Mouse (Mus musculus): ENCODE data around the gene AC109138.7.

Gene AC109138.7

DNA sequence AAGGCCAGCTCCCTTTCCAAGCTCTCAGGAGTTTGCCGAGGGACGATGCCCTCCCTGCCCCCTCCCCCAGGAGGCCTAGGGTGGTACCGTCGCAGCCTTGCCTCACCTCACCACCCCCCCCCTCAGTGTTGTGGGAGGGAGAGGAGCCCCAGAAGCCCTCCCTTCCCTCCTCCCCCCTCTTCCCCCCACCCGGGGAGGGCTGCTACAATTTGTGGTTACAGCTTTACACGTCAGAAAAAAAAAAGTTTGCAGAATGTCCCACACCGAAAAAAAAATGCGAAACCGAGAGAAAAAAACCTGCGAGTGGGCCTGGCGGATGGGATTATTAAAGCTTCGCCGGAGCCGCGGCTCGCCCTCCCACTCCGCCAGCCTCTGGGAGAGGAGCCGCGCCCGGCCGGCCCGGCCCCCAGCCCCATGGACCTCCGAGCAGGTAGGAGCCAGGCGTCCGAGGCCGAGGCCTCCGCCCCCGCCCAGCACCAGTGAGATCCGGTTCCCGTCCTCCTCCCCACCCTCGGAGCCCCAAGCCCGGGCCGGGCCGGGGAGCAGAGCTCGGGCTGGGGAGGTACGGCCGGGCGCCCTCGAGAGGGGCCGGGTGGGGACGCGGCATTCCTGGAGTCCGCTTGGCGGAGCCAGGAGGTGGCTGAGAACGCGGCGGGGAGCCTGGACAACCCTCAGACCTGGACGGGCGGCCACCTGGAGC lies at the start of gene AC109138.7, which contains the start of gene Clcf1:
TSS of gene AC109138.7 (plus strand) at position 287 of the 700 bp plus-strand sequence.
TSS of gene Clcf1 (plus strand) at position 168 of the 700 bp plus-strand sequence.
- DNase-seq (ENCODE audit: low read depth): peak; percentile 95

GRCm38 (mm10) chr19:4164721-4165120 lies 49.4 kb upstream of the AC109138.7 start:
- DNase-seq (ENCODE audit: low read depth): no peak

- DNase-seq (ENCODE audit: low read depth): no peak
Measured at GRCm38 (mm10) chr19:4166678-4167476, 47.3 kb upstream of the AC109138.7 start.

- peak; percentile 100 for DNase-seq (ENCODE audit: low read depth)
Measured at GRCm38 (mm10) chr19:4169378-4169784, 44.8 kb upstream of the AC109138.7 start.

- no peak for DNase-seq (ENCODE audit: low read depth)
Measured at GRCm38 (mm10) chr19:4169810-4170209, 44.3 kb upstream of the AC109138.7 start.

GRCm38 (mm10) chr19:4170723-4171392 lies 43.3 kb upstream of the AC109138.7 start:
- no peak for DNase-seq (ENCODE audit: low read depth)

DNA sequence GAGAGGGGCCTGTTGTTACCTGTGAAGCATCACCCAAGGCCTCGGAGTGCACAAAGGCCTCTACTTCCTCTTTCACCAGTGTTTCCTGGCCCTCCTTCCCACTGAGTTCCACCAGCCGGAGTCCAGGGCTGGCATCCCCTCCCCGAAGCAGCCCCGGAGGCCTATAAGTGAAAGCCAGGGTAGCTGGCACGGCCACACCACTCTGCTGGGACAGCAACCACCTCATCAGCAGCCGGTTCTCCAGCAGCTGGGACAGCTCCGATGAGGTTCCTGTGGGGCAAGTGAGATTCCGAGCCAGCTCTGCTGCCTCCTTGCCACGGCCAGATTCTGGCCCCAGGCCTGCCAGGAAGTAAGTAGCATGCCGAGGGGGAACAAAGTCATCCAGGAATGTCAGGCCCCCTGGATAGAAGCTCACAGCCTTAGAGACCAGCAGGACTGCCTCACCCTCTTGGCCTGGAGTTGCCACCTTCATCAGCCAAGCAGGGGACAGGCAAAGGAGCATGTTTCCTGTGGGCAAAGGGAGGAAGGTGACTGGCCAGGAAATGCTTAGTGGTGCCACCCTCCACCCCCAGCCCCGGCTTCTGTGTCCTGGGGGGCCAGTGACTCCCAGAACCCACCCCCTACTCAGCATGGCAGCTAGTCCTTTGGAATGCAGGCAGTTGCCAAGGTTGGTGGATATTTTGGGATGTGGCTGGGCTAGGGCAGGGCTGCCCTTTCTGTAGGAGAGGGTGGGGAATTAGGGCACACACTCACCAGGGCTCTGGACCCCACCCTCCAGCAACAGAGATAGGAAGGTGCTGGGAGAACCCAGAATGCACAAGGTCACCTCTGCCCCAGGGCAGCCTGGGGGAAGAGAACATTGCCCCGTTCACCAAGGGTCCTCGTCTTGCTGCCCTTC lies 42.5 kb upstream of the AC109138.7 start:
- peak; percentile 53 for DNase-seq (ENCODE audit: low read depth)

DNA sequence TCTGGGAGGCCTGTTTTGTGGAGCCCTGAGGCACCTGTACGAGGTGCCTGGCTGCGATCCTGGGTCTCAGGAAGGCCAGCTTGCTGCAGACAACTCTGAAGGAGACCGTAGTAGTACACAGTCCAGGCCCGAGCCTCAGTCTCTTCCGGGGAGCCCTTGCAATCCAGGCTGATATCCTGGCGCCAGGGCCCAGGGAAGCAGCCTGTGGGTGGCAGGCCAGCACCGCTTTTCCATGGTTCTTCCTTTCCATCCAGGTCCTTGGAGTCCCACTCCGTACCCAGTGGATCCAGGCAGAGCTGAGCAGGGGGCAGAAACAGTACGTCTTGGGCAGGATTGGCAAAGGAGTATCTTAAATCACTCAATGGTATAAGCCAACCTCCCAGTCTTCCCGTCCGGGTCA lies 41.2 kb upstream of the AC109138.7 start:
- no peak for DNase-seq (ENCODE audit: low read depth)

DNA sequence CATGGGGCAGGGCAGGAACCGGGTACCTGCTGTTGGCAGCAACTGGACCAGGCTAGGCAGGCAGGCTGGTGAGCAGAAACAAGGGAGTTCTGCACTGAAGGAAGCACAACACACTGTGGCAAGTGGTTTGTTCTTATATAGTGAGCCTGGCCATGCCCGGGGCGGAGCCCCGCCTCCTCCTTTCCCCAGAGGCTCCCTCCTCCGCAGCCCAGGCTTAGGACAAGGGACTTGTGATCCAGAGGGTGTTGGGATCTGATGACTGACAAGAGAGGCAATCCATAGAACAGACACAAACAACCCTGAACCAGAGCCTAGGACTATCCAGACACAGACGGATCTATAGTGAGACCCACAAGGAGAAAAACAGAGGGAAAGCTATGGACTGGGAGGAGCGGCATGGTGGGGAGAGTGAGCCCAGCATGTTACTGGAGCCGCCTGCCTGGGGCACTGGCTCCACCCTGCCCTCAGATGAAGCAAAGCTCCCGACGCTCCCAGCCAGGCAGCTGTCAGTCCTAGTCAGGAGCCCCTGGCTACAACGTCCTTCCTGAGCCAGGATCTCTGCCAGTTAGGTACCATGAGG lies 38.7 kb upstream of the AC109138.7 start, which contains the start of gene Carns1:
TSS of gene Carns1 (minus strand) at position 112 of the 580 bp plus-strand sequence.
- DNase-seq (ENCODE audit: low read depth): peak; percentile 57

DNA sequence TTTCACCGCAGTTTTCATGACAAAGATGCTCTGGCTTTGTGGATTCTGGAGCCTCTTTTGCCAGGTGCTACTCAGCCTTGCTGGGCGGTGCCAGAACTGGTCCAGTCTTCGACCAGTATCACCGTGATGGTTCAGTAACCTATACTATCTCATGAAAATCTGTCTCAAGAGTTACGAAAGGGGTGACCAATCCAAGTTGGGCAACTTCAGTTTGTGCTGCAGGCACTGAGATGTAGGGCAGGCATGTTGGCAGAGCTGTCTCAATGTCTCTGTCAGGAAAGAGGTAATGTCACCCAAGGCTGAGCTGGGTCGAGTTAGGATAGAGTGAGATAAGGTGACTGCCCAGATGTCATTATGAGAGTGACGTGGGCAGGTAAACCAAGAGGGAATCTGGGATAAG lies 33.7 kb upstream of the AC109138.7 start:
- no peak for DNase-seq (ENCODE audit: low read depth)

DNA sequence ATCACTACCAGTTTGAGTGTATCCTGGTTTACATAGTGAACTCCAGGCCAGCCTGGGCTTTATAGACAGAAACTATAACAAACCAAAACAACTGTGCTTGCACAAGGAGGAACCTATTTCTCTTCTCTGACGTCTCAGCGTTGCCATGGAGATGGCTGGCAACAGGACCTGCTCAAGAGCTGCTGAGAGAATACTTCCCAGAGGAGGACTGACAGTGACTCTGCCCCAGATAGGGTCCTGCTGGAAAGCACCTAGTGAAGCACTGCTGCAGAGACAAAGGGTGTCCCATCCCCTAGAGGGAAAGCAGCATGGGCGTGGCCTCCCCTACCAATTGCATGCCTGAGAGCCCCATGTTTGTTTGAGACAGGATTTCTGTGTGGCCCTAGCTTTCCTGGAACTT lies 32.3 kb upstream of the AC109138.7 start:
- peak; percentile 83 for DNase-seq (ENCODE audit: low read depth)

- DNase-seq (ENCODE audit: low read depth): no peak
Measured at GRCm38 (mm10) chr19:4183689-4184088, 30.5 kb upstream of the AC109138.7 start.

- DNase-seq (ENCODE audit: low read depth): no peak
Measured at GRCm38 (mm10) chr19:4184976-4185975, 28.9 kb upstream of the AC109138.7 start.

DNA sequence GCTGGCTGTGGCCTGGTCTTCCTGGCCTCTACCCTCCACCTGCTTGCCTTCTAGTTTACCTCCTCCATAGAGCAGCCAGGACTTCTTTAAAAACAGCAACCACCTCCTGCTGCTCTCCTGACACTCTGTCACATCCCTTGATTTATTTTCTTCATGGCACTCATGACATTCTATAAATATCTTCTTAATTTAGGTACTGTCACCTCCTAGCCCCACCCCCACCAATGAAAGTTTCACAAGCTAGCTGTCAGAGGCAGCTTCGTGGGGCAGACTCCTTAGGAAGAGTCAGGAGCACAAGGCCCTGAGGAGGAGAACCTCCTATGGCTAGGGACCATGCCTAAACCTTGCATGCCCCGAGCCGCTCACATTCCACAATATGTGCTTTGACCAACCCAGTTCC lies 26.9 kb upstream of the AC109138.7 start:
- no peak for DNase-seq (ENCODE audit: low read depth)

GRCm38 (mm10) chr19:4189051-4189620 lies 25.0 kb upstream of the AC109138.7 start:
- no peak for DNase-seq (ENCODE audit: low read depth)

GRCm38 (mm10) chr19:4190831-4191334 lies 23.3 kb upstream of the AC109138.7 start, which contains the start of gene Tbc1d10c:
TSS of gene Tbc1d10c (minus strand) at chr19:4191284.
- DNase-seq (ENCODE audit: low read depth): no peak

DNA sequence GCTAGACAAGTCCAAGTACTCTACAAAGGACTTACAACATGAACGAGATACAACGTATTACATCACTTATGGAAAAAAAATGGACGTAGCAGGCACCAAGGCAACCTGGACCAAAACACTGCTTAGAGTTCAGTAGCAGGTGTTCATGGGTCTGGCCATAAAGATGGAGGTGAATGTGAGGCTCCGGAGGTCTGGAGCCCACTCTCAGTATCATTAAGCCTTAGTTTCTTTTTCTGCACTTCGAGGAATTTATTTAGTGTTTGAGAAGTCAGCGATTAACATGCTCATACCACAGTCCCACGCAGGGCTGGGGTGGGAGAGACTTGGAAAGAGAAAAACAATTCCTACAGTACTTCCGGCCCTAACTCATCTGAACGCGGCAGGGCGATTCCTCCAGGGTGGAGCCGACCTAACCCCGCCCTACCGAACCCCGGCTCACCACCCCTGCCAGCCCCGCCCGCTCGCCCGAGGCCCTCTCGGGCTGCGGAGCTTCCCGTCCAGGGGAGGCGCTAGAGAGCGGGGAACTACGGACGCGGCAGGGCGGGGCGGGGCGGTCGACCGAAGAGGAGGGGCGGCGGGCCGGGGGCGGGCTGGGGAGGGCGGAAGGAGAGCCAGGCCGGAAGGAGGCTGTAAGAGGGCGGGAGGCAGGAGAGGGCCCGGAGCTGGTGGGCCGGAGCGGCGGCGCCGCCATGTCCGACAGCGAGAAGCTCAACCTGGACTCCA lies 22.5 kb upstream of the AC109138.7 start, which contains the start of gene Ppp1ca:
TSS of gene Ppp1ca (plus strand) at position 538 of the 723 bp plus-strand sequence.
- peak; percentile 99 for DNase-seq (ENCODE audit: low read depth)

DNA sequence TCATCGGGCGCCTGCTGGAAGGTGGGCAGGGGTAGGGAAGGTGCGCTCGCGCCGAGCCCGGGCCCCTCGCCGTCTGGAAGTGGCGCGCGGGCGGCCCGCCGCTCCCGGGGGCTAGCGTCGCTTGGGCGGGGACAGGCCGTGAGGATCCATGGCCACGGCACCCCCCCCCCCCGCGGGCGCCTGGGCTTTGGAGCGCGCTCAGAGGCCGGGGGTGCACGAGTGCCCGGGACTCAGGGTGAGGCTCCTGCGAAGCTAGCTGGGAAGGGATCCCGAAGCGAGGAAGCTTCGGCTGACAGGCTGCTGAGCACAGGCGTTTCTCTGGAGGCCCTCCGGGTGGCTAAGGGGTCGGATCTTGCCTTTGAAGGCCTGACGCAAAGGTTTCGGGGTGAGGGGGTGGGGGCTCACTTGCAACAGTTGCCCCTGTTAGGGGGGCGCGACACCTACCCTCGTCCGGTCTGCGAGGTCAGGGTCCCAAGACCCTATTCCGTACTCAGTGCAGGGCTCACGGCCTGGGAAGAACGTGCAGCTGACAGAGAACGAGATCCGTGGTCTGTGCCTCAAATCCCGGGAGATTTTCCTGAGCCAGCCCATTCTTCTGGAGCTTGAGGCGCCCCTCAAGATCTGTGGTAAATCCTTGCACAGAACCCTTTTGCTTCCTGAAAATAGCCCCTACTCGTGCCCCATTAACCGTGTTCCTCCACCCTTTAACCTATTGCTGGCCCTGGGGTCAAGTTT lies 21.7 kb upstream of the AC109138.7 start:
- DNase-seq (ENCODE audit: low read depth): peak; percentile 57

All from NIH3T3 (cell line).